ENCODE assay signal across 25 mouse cellular contexts in the genomic region with DNA sequence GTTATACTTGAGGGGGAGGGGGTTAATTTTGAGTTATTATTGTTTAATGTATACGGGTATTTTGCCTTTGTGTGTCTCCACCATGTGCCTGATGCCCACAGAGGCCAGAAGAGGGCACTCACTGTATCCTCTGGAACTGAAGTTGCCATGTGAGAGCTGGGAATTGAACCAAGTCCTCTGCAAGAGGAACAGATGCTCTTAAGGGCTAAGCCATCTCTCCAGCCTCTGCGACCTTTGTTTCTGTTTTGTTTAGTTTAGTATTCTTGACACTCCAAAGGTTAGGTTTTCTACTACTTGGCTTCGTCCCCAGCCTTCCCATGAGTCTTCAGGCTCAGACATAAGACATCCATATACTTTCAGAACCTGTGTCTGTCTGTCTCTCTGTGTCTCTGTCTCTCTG. TPM values are rescaled to one million over a fixed set of nuclear protein-coding genes. Genes with fewer than 3 reads are reported as not detected.
DNase-seq lines count a peak whose midpoint lies in the region; ATAC-seq and TF ChIP-seq lines count a peak whose summit lies in the region.
"Had no signal": no experiment of that assay in that cellular context is flagged by ENCODE, and none has a peak within 500 bp of the region (broad histone marks: within the 10 kb centered on the region; RNA-seq: fewer than 3 reads in every experiment).

No protein-coding gene starts in this region.

- no peak for DNase-seq in heart, adult 2 months
- DNase-seq in heart, postnatal 25 days (ENCODE audit: low spot score) = no peak
- DNase-seq in kidney, postnatal 25 days = peak; percentile 16 to 41
- DNase-seq in ES-CJ7 (ENCODE audit: low read depth, low spot score) = peak; percentile 28
- DNase-seq in layer of hippocampus, postnatal 25 days (ENCODE audit: extremely low spot score in 1 of 2, low spot score in 1 of 2) = no peak
- DNase-seq: adrenal gland, postnatal 25 days; cerebellum, adult 11 months; cerebellum, postnatal 36 days; heart, adult 18-20 months; lung, adult 2 months; lung, postnatal 4 days; thymus, postnatal 25 days had no signal

- no peaks in the 10 kb centered on the region for H3K36me3 ChIP-seq in heart, adult 2 months (ENCODE audit: control insufficient read depth, insufficient read depth, low read length)
- 0 out of 2 replicates have a peak, but pooled peaks cover under 1% of the 10 kb centered on the region for H3K36me3 ChIP-seq in kidney, embryonic 16.5 days (ENCODE audit: insufficient read depth, low read length)

- WGBS in heart, adult 2 months = 67% methylated on average over 3 of the region's 3 CpGs
- 73% methylated on average over 3 of the region's 3 CpGs for WGBS in kidney, embryonic 16.5 days

- TF ChIP-seq POLR2A in heart, adult 2 months (IDR thresholded peaks at IDR 0.05; ENCODE audit: insufficient read depth, low read depth, low read length) = no peak

- H3K9ac ChIP-seq in heart, adult 2 months (ENCODE audit: low read depth, low read length) = no peak overlapping the region
- no peak overlapping the region for H3K9ac ChIP-seq in kidney, embryonic 16.5 days (replicated peaks; ENCODE audit: low read length)
- H3K9ac ChIP-seq: forebrain, embryonic 12.5 days; heart, embryonic 15.5 days; limb, embryonic 15.5 days; midbrain, embryonic 12.5 days; neural tube, embryonic 12.5 days had no signal

- H3K9me3 ChIP-seq in kidney, embryonic 16.5 days (ENCODE audit: low read length) = no peaks in the 10 kb centered on the region
- H3K9me3 ChIP-seq: forebrain, embryonic 12.5 days; heart, embryonic 15.5 days; limb, embryonic 15.5 days; midbrain, embryonic 12.5 days; neural tube, embryonic 12.5 days had no signal

- intact Hi-C loops in heart, adult 2 months (cut with DNase I) = no loop called here
- intact Hi-C loops in heart, postnatal 25 days (cut with DNase I) = no loop called here

- no peak overlapping the region for H3K27ac ChIP-seq in heart, adult 2 months
- no peak overlapping the region for H3K27ac ChIP-seq in kidney, embryonic 16.5 days (ENCODE audit: low read length)
- H3K27ac ChIP-seq: forebrain, embryonic 12.5 days; heart, embryonic 15.5 days; limb, embryonic 15.5 days; midbrain, embryonic 12.5 days; neural tube, embryonic 12.5 days had no signal

- no peaks in the 10 kb centered on the region for H3K4me1 ChIP-seq in heart, adult 2 months (ENCODE audit: control insufficient read depth, insufficient read depth, low read length)
- H3K4me1 ChIP-seq in kidney, embryonic 16.5 days (ENCODE audit: insufficient read depth, low read length) = no peaks in the 10 kb centered on the region
- H3K4me1 ChIP-seq: forebrain, embryonic 12.5 days; limb, embryonic 15.5 days; midbrain, embryonic 12.5 days; neural tube, embryonic 12.5 days had no signal

- peak; percentile 24 for TF ChIP-seq CTCF in heart, adult 2 months (IDR thresholded peaks at IDR 0.05)

- no peak overlapping the region for H3K4me2 ChIP-seq in kidney, embryonic 16.5 days (replicated peaks; ENCODE audit: low read depth, low read length)
- H3K4me2 ChIP-seq: forebrain, embryonic 12.5 days; heart, embryonic 15.5 days; limb, embryonic 15.5 days; midbrain, embryonic 12.5 days; neural tube, embryonic 12.5 days had no signal

- no peak for ATAC-seq in kidney, embryonic 16.5 days (ENCODE audit: low FRiP score, low TSS enrichment)
- ATAC-seq in megakaryocyte progenitor cell, adult 5-6 weeks (replicated peaks; ENCODE audit: poor library complexity) = peak; percentile 76
- no peak for ATAC-seq in erythroid progenitor cell, adult 5-6 weeks (replicated peaks; ENCODE audit: low FRiP score, poor library complexity, severe bottlenecking)
- ATAC-seq: Patski had no signal

- no peaks in the 10 kb centered on the region for H3K79me2 ChIP-seq in heart, adult 2 months (replicated peaks; ENCODE audit: control insufficient read depth, insufficient read depth, low read length)

- no peaks in the 10 kb centered on the region for H3K27me3 ChIP-seq in heart, adult 2 months (ENCODE audit: control insufficient read depth, insufficient read depth, low read length)
- H3K27me3 ChIP-seq in kidney, embryonic 16.5 days (ENCODE audit: insufficient read depth, low read length) = no peaks in the 10 kb centered on the region
- H3K27me3 ChIP-seq: forebrain, embryonic 12.5 days; heart, embryonic 15.5 days; limb, embryonic 15.5 days; midbrain, embryonic 12.5 days; neural tube, embryonic 12.5 days; Patski had no signal

- TF ChIP-seq EP300 in heart, adult 2 months (IDR thresholded peaks at IDR 0.05; ENCODE audit: insufficient read depth, low read depth, low read length) = no peak

- H3K4me3 ChIP-seq in heart, adult 2 months = no peak overlapping the region
- H3K4me3 ChIP-seq in kidney, embryonic 16.5 days (ENCODE audit: low read length) = no peak overlapping the region
- H3K4me3 ChIP-seq: forebrain, embryonic 12.5 days; heart, embryonic 15.5 days; limb, embryonic 15.5 days; midbrain, embryonic 12.5 days; neural tube, embryonic 12.5 days had no signal

RNA-seq across cellular contexts. Expression of a gene that starts 8.2 kb away (rescaled TPM):
- total RNA-seq in heart, adult 2 months (2021) = under 1 TPM; 0.55 to 0.84 TPM
- 1.9 and 2.3 TPM in 2 replicates for polyA plus RNA-seq in heart, adult 2 months (2012; rRNA removed)
- under 1 TPM; 0.36 to 0.57 TPM for total RNA-seq in heart, postnatal 25 days (2021)
- polyA plus RNA-seq in kidney, embryonic 16.5 days (2015; fragmentation: Nextera tagmentation; extraction: Ambion mirVana) = 4.8 and 5.7 TPM in 2 replicates
- total RNA-seq in megakaryocyte progenitor cell, adult 5-6 weeks (2015) = not detected in 2 replicates
- total RNA-seq in megakaryocyte progenitor cell, adult 5-6 weeks (2017) = not detected in 2 replicates
- total RNA-seq in erythroid progenitor cell, adult 5-6 weeks (2015; ENCODE audit: low replicate concordance) = not detected in 2 replicates
- not detected in 2 replicates for total RNA-seq in erythroid progenitor cell, adult 5-6 weeks (2017; ENCODE audit: low replicate concordance)
- not detected for total RNA-seq in layer of hippocampus, postnatal 25 days (2021)
- total RNA-seq: adrenal gland, postnatal 25 days; gastrocnemius, adult 8-10 months; hematopoietic stem cell, adult 5-6 weeks; left cerebral cortex, adult 18-20 months; left cerebral cortex, postnatal 36 days had no signal
- polyA plus RNA-seq: lung, adult 2 months had no signal

RNA-seq across cellular contexts. Expression of a gene that starts 17.5 kb away (rescaled TPM):
- 10 to 100 TPM; 36.4 to 45.2 TPM for total RNA-seq in heart, adult 2 months (2021)
- 105 and 119 TPM in 2 replicates for polyA plus RNA-seq in heart, adult 2 months (2012; rRNA removed)
- 10 to 100 TPM; 39.0 to 42.8 TPM for total RNA-seq in heart, postnatal 25 days (2021)
- polyA plus RNA-seq in kidney, embryonic 16.5 days (2015; fragmentation: Nextera tagmentation; extraction: Ambion mirVana) = 33.8 and 35.0 TPM in 2 replicates
- total RNA-seq in megakaryocyte progenitor cell, adult 5-6 weeks (2015) = 10.6 and 12.2 TPM in 2 replicates
- total RNA-seq in megakaryocyte progenitor cell, adult 5-6 weeks (2017) = 13.5 and 27.0 TPM in 2 replicates
- 1.7 and 2.9 TPM in 2 replicates for total RNA-seq in erythroid progenitor cell, adult 5-6 weeks (2015; ENCODE audit: low replicate concordance)
- total RNA-seq in erythroid progenitor cell, adult 5-6 weeks (2017; ENCODE audit: low replicate concordance) = 3.9 and 4.0 TPM in 2 replicates
- total RNA-seq in layer of hippocampus, postnatal 25 days (2021) = 10 to 100 TPM; 37.8 to 43.2 TPM

RNA-seq across cellular contexts. Expression of a gene that starts 39.7 kb away (rescaled TPM):
- total RNA-seq in heart, adult 2 months (2021) = 1 to 10 TPM; 6.1 to 7.2 TPM
- polyA plus RNA-seq in heart, adult 2 months (2012; rRNA removed) = 3.9 and 4.3 TPM in 2 replicates
- total RNA-seq in heart, postnatal 25 days (2021) = 1 to 10 TPM; 6.2 to 8.3 TPM
- 35.0 and 35.2 TPM in 2 replicates for polyA plus RNA-seq in kidney, embryonic 16.5 days (2015; fragmentation: Nextera tagmentation; extraction: Ambion mirVana)
- 12.9 and 15.2 TPM in 2 replicates for total RNA-seq in megakaryocyte progenitor cell, adult 5-6 weeks (2015)
- total RNA-seq in megakaryocyte progenitor cell, adult 5-6 weeks (2017) = 12.3 and 25.9 TPM in 2 replicates
- total RNA-seq in erythroid progenitor cell, adult 5-6 weeks (2015; ENCODE audit: low replicate concordance) = 2.1 TPM in 1 of 2 replicates, not detected in the other
- 1.7 and 6.5 TPM in 2 replicates for total RNA-seq in erythroid progenitor cell, adult 5-6 weeks (2017; ENCODE audit: low replicate concordance)
- total RNA-seq in layer of hippocampus, postnatal 25 days (2021) = 10 to 100 TPM; 24.8 to 25.5 TPM

Comparison
In these comparisons a context has a peak if more than half of its experiments do, and no peak if none do; other contexts are left out.
1. DNase-seq: peak in kidney, postnatal 25 days (2 of 2) and ES-CJ7 (single experiment); none in heart, adult 2 months (0 of 2), heart, postnatal 25 days (single experiment) and layer of hippocampus, postnatal 25 days (0 of 2).